Mouse (Mus musculus): ENCODE results near the gene Tmem94.

- TF ChIP-seq CTCF (IDR thresholded peaks at IDR 0.05; ENCODE audit: low read depth, low read length) (no peak), POLR2A (IDR thresholded peaks at IDR 0.05; ENCODE audit: extremely low read depth, insufficient read depth, low read length) (no peak)
These were observed 78.1 kb downstream of the Tmem94 start for GRCm38 (mm10) chr11:115843141-115843890.
